Mouse (Mus musculus): Measurements from ENCODE around the gene Perm1. TPM values are rescaled to one million over a fixed set of nuclear protein-coding genes. Genes with fewer than 3 reads are reported as not detected.

Gene Perm1
- polyA plus RNA-seq, 1 experiment, result 9.9 TPM

DNA sequence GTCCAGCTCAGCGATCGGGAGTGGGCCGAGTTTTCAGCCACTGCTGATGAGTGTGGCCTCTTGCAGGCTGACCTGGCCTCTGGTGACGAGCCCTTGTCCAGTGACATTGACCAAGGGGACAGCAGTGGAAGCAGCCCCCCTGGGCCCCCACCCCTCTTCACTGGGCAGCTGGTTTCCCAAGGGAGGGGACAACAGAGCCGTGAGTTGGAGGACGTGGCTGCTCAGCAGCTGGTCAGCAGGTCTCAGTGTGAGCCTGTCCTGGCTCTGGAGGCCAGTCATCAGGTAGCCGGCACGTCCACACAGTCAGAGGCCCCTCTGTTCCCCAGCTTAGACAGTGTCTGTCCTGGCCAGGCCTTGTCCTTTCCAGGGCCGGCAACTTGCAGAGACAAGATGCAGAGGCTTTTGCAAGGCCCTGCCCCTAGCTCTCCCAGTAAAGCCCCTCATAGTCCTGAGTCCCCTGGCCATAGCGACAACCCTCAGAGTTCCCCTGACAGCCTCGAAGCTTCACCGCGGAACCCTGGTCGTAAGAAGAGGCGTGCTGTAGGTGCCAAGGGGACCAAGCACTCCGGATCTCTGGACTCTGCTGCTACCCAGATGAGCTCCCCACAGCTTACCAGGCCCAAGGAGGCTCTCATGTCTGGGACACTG lies 1.5 kb downstream of the Perm1 start:
- Histone ChIP-seq H3K4me3 (ENCODE audit: insufficient read depth, low read depth, low read length) (peak overlapping the region; percentile 52), H3K4me1 (ENCODE audit: control insufficient read depth, insufficient read depth, insufficient read length, low read length) (peaks cover 13% of the 10 kb centered on the region), H3K27ac (replicated peaks; ENCODE audit: low read depth, low read length) (peak overlapping the region; percentile 99)

DNA sequence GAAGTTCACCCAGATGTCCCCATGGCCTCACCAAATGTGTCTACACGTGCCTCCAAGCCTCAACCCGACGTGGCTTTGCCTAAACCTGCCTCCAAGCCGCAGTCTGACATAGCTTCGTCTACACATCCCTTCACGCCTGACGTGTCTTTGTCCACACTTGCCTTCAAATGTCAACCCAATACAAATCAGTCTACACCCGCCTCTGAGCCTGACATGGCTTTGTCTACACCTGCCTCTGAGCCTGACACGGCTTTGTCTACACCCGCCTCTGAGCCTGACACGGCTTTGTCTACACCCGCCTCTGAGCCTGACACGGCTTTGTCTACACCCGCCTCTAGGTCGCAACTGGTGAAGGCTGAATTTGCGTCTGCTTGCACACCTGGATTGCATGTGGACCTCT lies 2.2 kb downstream of the Perm1 start:
- no peak overlapping the region for H3K27ac ChIP-seq (replicated peaks; ENCODE audit: low read depth, low read length)
- peaks cover 13% of the 10 kb centered on the region for H3K4me1 ChIP-seq (ENCODE audit: control insufficient read depth, insufficient read depth, insufficient read length, low read length)
- H3K4me3 ChIP-seq (ENCODE audit: insufficient read depth, low read depth, low read length), result peak overlapping the region; percentile 52; the same call in 1 of the 2 replicates

DNA sequence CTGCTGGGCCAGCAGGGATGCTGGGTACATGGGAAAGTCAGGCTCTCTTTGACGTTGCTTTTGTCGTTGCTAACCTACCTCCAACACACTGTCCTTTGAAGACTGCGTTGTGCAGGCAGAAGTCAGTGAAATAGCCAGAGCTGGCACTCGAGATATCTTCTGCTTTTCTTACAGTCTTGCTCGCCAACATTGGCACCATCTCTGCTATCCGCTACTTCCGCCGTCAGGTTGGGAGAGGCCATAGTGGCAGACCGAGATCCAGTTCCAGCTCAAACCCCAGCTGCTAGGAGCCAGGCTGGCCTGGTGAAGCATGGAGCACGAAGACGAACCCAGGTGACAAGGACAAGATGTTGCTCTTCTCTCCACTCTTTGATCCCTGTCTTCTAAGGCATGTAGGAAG lies 4.3 kb downstream of the Perm1 start:
- peak overlapping the region; percentile 51 for H3K27ac ChIP-seq (replicated peaks; ENCODE audit: low read depth, low read length)
- H3K4me3 ChIP-seq (ENCODE audit: insufficient read depth, low read depth, low read length), result peak overlapping the region; percentile 12; the same call in 1 of the 2 replicates
- peaks cover 13% of the 10 kb centered on the region for H3K4me1 ChIP-seq (ENCODE audit: control insufficient read depth, insufficient read depth, insufficient read length, low read length)

DNA sequence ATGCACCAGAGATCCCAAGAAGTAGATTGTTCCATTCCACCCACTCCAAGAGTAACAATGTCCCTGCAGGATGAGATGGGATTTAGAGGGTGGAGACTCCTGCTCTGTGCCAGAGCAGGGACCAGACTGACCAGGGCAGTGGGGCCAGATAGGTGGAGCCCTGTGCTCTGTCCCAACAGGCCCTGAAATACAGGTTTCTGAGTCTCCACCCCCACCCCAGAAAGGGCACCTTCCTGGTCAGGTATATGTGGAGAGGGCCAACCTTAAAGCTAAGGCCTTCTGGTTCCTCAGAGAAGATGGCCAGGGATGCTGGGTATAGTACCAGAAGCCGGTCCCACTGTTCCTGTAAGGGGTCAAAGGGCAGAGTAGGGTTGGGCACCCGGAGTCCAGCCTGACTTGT lies 8.6 kb downstream of the Perm1 start:
- no peak overlapping the region for H3K4me3 ChIP-seq (ENCODE audit: insufficient read depth, low read depth, low read length)
- H3K4me1 ChIP-seq (ENCODE audit: control insufficient read depth, insufficient read depth, insufficient read length, low read length), result peaks cover 5% of the 10 kb centered on the region; the same call in 1 of the 2 replicates
- H3K27ac ChIP-seq (replicated peaks; ENCODE audit: low read depth, low read length), result no peak overlapping the region

DNA sequence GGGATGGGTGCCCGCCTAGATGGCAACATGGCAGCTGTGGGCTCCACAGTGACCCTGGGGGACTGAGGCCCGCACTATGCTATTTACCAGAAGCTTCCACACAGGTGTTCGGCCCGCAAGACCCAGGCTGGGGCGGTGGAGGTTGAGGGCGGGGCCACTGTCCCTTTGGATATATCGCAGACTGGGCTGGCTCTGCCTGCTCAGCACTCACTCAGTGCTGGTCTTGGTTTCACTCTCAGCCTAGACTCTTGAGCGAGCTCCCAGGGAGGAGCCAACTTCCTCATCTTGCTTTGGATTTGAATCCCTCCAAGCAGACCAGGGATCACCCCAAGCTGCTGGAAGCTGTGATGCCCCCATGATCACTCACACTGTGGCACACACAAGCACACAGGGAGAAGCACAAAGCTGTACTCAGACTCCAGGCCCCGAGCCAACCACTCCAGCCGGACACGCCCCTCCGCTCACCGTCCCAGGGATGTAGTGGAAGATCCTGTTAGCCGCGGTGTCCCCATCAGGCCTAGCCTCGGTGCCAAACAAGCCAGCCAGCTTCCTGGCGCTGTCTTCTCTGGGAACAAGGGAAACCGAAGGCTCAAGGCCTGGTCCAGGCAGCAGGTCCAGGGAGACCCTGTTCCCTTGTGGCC lies 12.2 kb downstream of the Perm1 start:
- Histone ChIP-seq H3K27ac (replicated peaks; ENCODE audit: low read depth, low read length) (no peak overlapping the region), H3K4me1 (ENCODE audit: control insufficient read depth, insufficient read depth, insufficient read length, low read length) (peaks cover 2% of the 10 kb centered on the region; the same call in 1 of the 2 replicates), H3K4me3 (ENCODE audit: insufficient read depth, low read depth, low read length) (peak overlapping the region; percentile 6; the same call in 1 of the 2 replicates)

DNA sequence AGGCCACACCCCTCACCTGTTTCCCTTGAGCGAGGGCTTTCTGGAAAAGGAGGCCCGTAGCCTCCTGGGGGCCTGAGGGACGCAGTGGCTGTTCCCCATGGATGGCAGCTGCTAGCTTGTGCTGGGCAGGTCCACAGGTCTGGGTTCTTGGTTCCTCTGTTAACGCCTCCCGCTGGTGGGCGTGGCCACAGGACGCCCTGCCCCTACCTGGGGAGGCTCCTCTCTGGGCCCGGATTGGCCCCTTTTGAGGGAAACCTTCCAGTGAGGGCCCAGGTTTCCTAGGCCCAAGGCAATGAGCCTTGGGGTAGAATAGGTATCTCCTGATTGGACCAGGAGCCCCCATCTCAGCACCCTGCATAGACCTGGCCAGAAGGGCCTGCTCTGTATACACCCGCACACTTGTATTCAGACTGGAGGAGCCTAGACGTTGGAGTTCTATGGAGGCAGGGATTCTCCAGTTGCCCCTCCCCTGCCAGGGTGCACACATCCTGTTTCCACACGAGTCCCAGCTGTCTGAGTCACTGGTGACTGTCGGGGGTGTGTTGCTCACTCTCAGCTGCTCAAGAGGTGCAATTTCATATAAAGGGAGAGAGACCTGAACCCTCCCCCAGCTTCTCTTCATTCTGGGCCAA lies 12.8 kb downstream of the Perm1 start:
- Histone ChIP-seq H3K27ac (replicated peaks; ENCODE audit: low read depth, low read length) (no peak overlapping the region), H3K4me1 (ENCODE audit: control insufficient read depth, insufficient read depth, insufficient read length, low read length) (peaks cover 2% of the 10 kb centered on the region; the same call in 1 of the 2 replicates)

DNA sequence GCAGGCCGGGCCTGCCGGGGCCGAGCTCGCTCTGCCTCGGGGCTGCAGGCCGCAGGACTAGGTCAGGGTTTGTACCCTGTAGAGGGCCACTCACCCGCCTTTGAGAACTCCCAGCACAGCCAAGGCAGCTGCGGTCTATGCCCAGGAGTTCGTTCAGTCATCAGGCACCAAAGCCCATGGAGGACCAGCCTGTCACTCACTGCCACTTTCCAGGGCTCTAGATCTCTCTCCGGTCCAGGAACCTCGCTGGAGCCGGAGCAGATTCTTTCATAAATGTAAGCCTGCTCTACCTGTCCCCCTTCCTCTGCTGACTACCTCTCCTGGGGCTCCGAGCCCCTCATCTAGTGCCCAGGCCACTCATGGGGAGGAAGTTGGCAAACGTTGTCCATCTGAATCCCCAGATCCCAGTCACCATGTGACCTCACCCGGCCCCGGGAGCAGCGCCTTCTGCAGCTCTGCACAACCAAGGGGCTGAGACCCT lies 18.4 kb downstream of the Perm1 start:
- Histone ChIP-seq H3K4me3 (ENCODE audit: insufficient read depth, low read depth, low read length) (peak overlapping the region; percentile 74), H3K4me1 (ENCODE audit: control insufficient read depth, insufficient read depth, insufficient read length, low read length) (peaks cover 2% of the 10 kb centered on the region; the same call in 1 of the 2 replicates), H3K27ac (replicated peaks; ENCODE audit: low read depth, low read length) (0 out of 2 replicates have a peak overlapping the region, but pooled peaks have one; percentile 39)

More for the DNA sequence above, 12.8 kb downstream of the Perm1 start:
- 0 out of 2 replicates have a peak overlapping the region, but pooled peaks have one; percentile 6 for H3K4me3 ChIP-seq (ENCODE audit: insufficient read depth, low read depth, low read length)

DNA sequence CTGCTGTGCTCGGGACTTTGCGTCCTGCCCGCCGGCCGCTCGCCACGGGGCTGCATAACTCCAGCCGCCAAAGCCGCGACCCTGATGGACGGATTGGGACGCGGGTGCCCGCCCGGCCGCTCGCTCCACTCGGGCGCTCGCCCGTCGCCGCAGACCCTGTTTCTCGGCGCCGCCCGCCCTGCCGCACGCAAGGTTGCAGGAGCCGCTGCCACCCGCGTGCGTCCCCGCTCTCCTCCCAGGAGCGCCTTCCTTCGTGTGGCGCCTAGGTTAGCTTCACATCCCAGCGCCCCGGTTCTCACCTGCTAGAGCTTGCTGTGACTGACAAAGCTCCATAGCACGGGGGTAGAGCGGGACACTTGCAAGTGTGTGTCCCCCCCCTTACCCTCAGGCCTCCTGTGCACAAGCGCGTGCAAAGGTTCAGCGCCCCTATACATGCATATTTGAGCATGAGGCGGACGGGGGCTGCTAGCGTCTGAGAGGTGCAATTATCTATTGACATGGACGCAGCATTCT lies 19.1 kb downstream of the Perm1 start, which contains the start of gene Plekhn1:
Gene Plekhn1, minus strand, starts transcription at position 157 of the 513 bp plus-strand sequence.
- peaks cover 2% of the 10 kb centered on the region; the same call in 1 of the 2 replicates for H3K4me1 ChIP-seq (ENCODE audit: control insufficient read depth, insufficient read depth, insufficient read length, low read length)
- H3K4me3 ChIP-seq (ENCODE audit: insufficient read depth, low read depth, low read length), result peak within 1 kb of the TSS; percentile 89
- H3K27ac ChIP-seq (replicated peaks; ENCODE audit: low read depth, low read length), result peak within 1 kb of the TSS; percentile 39; the same call in 1 of the 2 replicates

DNA sequence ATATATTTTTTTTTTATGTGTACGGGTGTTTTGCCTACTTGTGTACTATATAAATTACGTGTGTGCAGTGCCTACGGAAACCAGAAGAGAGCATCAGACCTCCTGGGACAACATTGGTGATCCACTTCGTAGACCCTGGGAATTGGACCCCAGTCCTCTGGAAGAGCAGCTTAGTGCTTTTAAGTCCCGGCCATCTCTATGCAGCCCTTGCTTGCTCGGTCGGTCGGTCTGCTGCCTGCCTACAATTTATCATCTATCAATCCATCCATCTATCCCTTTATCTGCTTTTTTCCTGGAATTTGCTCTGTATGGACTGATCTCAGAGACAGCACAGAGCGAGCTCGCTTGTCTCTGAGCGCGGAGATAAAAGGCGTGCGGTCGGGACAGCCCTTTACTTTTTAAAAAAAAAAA lies 19.7 kb downstream of the Perm1 start:
- Histone ChIP-seq H3K4me1 (ENCODE audit: control insufficient read depth, insufficient read depth, insufficient read length, low read length) (peaks cover 2% of the 10 kb centered on the region; the same call in 1 of the 2 replicates), H3K27ac (replicated peaks; ENCODE audit: low read depth, low read length) (peak overlapping the region; percentile 23; the same call in 1 of the 2 replicates), H3K4me3 (ENCODE audit: insufficient read depth, low read depth, low read length) (peak overlapping the region; percentile 53)

DNA sequence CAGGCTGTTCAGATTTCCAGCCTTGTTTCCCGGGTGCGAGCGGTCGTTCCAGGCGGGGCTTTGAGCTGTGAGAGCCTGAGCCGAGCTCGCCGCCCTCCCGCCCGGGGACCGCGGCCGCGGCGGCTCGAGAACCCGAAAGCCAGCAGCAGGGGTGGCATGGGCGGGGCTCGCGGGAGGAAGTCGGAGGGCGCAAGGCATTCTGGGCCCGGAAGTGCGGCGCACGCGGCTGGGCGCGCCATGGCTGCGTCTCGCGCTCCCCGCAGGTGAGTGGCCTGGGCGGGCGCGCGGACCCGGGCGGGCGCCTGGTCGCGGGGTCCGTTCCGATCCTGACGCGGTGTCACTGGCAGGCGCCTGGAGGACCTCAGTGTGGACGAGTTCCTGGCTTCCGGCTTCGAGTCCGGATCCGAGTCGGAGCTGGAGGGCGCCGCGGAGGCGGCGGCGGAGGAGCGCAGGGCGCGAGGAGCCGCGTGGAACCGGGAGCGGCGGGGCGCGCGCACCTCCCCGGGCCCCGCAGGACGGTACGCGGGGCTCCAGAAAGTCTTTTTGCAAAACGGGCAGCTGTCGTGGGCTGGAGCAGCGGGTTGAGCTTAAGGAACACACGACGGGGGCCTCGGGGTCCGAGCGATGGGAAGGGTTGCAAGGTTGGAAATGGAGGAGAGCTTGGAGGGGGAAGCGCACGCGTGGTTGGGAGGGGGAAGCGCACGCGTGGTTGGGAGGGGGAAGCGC lies 20.3 kb downstream of the Perm1 start, which contains the start of gene Noc2l:
Gene Noc2l, plus strand, starts transcription at position 203 of the 726 bp plus-strand sequence.
- Histone ChIP-seq H3K27ac (replicated peaks; ENCODE audit: low read depth, low read length) (peak within 1 kb of the TSS; percentile 45), H3K4me3 (ENCODE audit: insufficient read depth, low read depth, low read length) (peak within 1 kb of the TSS; percentile 96), H3K4me1 (ENCODE audit: control insufficient read depth, insufficient read depth, insufficient read length, low read length) (peaks cover 2% of the 10 kb centered on the region; the same call in 1 of the 2 replicates)

DNA sequence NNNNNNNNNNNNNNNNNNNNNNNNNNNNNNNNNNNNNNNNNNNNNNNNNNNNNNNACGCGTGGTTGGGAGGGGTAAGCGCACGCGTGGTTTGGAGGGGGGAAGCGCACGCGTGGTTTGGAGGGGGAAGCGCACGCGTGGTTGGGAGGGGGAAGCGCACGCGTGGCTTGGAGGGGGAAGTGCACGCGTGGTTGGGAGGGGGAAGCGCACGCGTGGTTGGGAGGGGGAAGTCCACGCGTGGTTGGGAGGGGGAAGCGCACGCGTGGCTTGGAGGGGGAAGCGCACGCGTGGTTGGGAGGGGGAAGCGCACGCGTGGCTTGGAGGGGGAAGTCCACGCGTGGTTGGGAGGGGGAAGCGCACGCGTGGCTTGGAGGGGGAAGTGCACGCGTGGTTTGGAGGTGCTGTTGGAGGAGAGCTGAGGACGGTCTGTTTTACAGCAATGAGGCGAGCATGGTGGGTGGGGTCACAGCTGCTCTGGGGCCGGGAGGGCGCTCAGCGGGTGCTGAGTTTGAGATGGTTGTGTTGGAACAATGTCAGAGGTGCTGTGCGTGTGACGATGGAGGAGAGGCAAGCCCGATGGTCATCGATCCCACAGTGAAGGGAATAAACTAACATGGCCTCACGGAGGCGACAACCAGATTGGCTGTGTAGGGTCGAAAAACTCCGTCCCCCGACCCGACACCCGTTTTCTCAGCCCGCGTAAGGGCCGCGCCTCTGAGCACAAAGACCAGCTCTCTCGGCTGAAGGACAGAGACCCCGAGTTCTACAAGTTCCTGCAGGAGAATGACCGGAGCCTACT lies 21.2 kb downstream of the Perm1 start:
- Histone ChIP-seq H3K27ac (replicated peaks; ENCODE audit: low read depth, low read length) (no peak overlapping the region), H3K4me1 (ENCODE audit: control insufficient read depth, insufficient read depth, insufficient read length, low read length) (peaks cover 2% of the 10 kb centered on the region; the same call in 1 of the 2 replicates), H3K4me3 (ENCODE audit: insufficient read depth, low read depth, low read length) (peak overlapping the region; percentile 96)

DNA sequence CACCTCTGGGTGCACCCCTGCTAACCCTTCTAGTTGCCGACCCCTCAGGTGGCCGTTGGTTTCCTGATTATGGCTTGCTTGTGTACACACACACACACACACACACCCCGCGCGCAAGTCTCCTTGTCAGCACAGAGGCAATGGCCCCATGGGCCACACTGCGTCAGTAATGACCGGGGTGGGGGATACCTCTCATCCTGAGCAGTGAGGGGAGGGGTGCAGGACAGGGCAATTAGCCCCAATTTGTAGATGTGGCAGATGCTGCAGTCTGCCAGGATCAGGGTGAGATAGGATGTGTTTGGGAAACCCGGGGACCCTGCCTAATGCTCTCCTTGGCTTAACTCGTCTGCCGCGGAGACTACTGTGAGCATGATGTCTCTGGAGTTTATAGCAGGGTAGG lies 33.9 kb downstream of the Perm1 start:
- Histone ChIP-seq H3K27ac (replicated peaks; ENCODE audit: low read depth, low read length) (no peak overlapping the region), H3K4me3 (ENCODE audit: insufficient read depth, low read depth, low read length) (no peak overlapping the region), H3K4me1 (ENCODE audit: control insufficient read depth, insufficient read depth, insufficient read length, low read length) (no peaks in the 10 kb centered on the region; the same call in 1 of the 2 replicates)

DNA sequence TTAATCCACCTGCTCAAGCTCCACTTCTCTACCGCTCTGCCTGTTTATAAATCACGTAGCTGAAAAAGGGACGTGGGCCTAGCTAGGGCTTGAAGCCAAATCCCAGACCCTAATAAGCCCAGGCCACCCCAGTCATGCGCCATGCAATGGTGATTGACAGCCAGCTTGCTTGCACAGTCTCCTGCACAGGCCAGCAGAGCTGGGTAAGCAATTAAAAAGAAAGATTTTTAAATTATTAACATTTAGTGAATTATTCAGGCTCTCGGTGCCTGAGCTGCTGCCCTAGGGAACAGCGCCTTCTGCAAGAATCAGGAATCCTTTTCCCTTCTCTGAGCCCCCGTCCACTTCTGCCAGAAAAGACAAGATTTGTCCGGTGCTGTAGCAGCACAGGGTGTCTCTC lies 35.4 kb downstream of the Perm1 start:
- no peak overlapping the region for H3K4me3 ChIP-seq (ENCODE audit: insufficient read depth, low read depth, low read length)
- H3K4me1 ChIP-seq (ENCODE audit: control insufficient read depth, insufficient read depth, insufficient read length, low read length), result no peaks in the 10 kb centered on the region; the same call in 1 of the 2 replicates
- no peak overlapping the region for H3K27ac ChIP-seq (replicated peaks; ENCODE audit: low read depth, low read length)
